Mouse (Mus musculus) heart, postnatal 0 days (tissue): ENCODE measurements around the gene Ntan1. TPM values are rescaled to one million over a fixed set of nuclear protein-coding genes. Genes with fewer than 3 reads are reported as not detected.

ENCODE experiments used
- ATAC-seq: fragments of 200-750 bp; cut with Nextera tagmentation; 2 replicates; pipeline ENCODE4 v1.8.0; 2017; ENCODE audit warnings: low read depth, moderate number of reproducible peaks, moderate library complexity; ENCODE audit not compliant: insufficient read depth
- DNase-seq: peaks from one replicate; pipeline ENCODE4 v3.0.0-alpha.2; 2016; ENCODE audit warnings: low spot score
- H3K27ac ChIP-seq: fragments of 300-500 bp; sonication (generic); 2 replicates; pipeline ENCODE4 v1.5.1; 2014; ENCODE audit warnings: low read depth, mild to moderate bottlenecking
- H3K27me3 ChIP-seq: fragments of 300-500 bp; sonication (generic); 2 replicates; pipeline ENCODE4 v1.6.1; 2014; ENCODE audit warnings: low read length, mixed read lengths; ENCODE audit not compliant: control insufficient read depth, insufficient read depth
- H3K36me3 ChIP-seq: fragments of 300-500 bp; sonication (generic); replicated peaks from 2 replicates; pipeline ENCODE4 v1.6.1; 2014; ENCODE audit warnings: low read length, mixed read lengths; ENCODE audit not compliant: control insufficient read depth, insufficient read depth
- H3K4me1 ChIP-seq: fragments of 300-500 bp; sonication (generic); 2 replicates; pipeline ENCODE4 v1.6.1; 2014; ENCODE audit warnings: antibody characterized with exemption; ENCODE audit not compliant: control insufficient read depth, insufficient read depth
- H3K4me2 ChIP-seq: fragments of 300-500 bp; sonication (generic); 2 replicates; pipeline ENCODE4 v1.6.1; 2014; ENCODE audit warnings: low read depth, mild to moderate bottlenecking, low read length, moderate library complexity
- H3K4me3 ChIP-seq: fragments of 300-500 bp; sonication (generic); 2 replicates; pipeline ENCODE4 v1.5.1; 2014; ENCODE audit warnings: low read depth, low read length
- H3K9ac ChIP-seq: fragments of 300-500 bp; sonication (generic); replicated peaks from 2 replicates; pipeline ENCODE4 v1.6.1; 2014; ENCODE audit warnings: low read depth, low read length, mixed read lengths
- H3K9me3 ChIP-seq: fragments of 300-500 bp; sonication (generic); replicated peaks from 2 replicates; pipeline ENCODE4 v1.6.1; 2016; ENCODE audit warnings: low read length; ENCODE audit not compliant: control insufficient read depth
- CTCF ChIP-seq: IDR thresholded peaks from 2 replicates; pipeline ENCODE4 v1.5.1; 2016; ENCODE audit warnings: antibody characterized with exemption, control low read depth, low read depth
- EP300 ChIP-seq: IDR thresholded peaks from 2 replicates; pipeline ENCODE4 v1.6.1; 2016; ENCODE audit warnings: antibody characterized with exemption, low read depth
- WGBS: fragments of 180-500 bp; shearing (Covaris S2); extraction: QIAGEN DNeasy Blood & Tissue Kit; methylation state at CpG from one replicate; pipeline ENCODE4 v1.1.7; 2014; 5-methylcytosine and 5-hydroxymethylcytosine counted together
- polyA plus RNA-seq: library from polyadenylated mRNA; unstranded; fragments of >200 nt; fragmentation: Nextera tagmentation; extraction: Ambion mirVana; gene quantifications from 2 replicates; pipeline ENCODE4 v1.2.1, GENCODE M21; 2015
- total RNA-seq: library from RNA; depleted of rRNA; stranded (reverse); fragments of >200 nt; gene quantifications from 2 replicates; pipeline ENCODE4 v1.2.3, GENCODE M21; 2014; ENCODE audit warnings: low replicate concordance

The Ntan1 gene
- total and polyA plus RNA-seq, 2 experiments from 2014 or later: 109 to 141 TPM

GRCm38 (mm10) chr16:13830444-13830843, 11.8 kb downstream of the Ntan1 start:
- no peak for DNase-seq
- Histone ChIP-seq H3K4me3 (no peak overlapping the region), H3K27me3 (no peaks in the 10 kb centered on the region), H3K4me2 (no peak overlapping the region), H3K36me3 (peaks cover 80% of the 10 kb centered on the region), H3K4me1 (no peaks in the 10 kb centered on the region), H3K9ac (no peak overlapping the region), H3K27ac (no peak overlapping the region), H3K9me3 (no peaks in the 10 kb centered on the region)
- no peak for TF ChIP-seq EP300
- TF ChIP-seq CTCF: no peak
- no peak for ATAC-seq
- 93% methylated on average over 10 of the region's 10 CpGs for whole genome bisulfite sequencing

DNA sequence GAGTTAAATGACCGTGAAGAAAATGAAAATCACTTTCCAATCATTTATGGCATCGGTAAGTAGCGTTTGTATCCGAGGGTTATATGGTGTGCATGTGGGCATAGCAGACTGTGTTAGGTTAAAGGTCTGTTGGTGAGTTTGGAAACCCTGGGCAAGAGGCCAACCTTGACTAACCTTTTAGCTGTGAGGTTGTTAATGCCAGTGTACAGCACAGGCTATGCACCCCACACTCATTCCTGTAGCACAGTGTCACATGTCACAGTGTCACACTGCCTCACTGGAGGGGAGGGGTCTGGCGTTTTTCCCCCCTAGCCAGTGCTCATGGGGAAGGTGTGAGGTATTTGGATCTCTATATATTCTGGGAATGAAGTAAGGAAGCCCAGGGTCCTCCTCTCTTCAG, 13.0 kb downstream of the Ntan1 start:
- WGBS: 77% methylated on average over 5 of the region's 5 CpGs
- H3K9ac ChIP-seq: no peak overlapping the region
- no peaks in the 10 kb centered on the region for H3K27me3 ChIP-seq
- TF ChIP-seq CTCF (no peak), EP300 (no peak)
- no peak overlapping the region for H3K27ac ChIP-seq
- DNase-seq: no peak
- no peaks in the 10 kb centered on the region for H3K4me1 ChIP-seq
- H3K9me3 ChIP-seq: no peaks in the 10 kb centered on the region
- peaks cover 91% of the 10 kb centered on the region for H3K36me3 ChIP-seq
- no peak overlapping the region for H3K4me2 ChIP-seq
- no peak for ATAC-seq
- no peak overlapping the region for H3K4me3 ChIP-seq

- no peak for ATAC-seq
- Histone ChIP-seq H3K27ac (no peak overlapping the region), H3K4me1 (no peaks in the 10 kb centered on the region), H3K27me3 (no peaks in the 10 kb centered on the region), H3K9me3 (no peaks in the 10 kb centered on the region), H3K4me2 (no peak overlapping the region), H3K9ac (no peak overlapping the region), H3K36me3 (peaks cover 92% of the 10 kb centered on the region), H3K4me3 (no peak overlapping the region)
- no peak for DNase-seq
- TF ChIP-seq CTCF (no peak), EP300 (no peak)
- 90% methylated on average over 5 of the region's 5 CpGs for WGBS
Measured at GRCm38 (mm10) chr16:13834382-13834781, 15.7 kb downstream of the Ntan1 start.

- Histone ChIP-seq H3K4me2 (no peak overlapping the region), H3K4me3 (no peak overlapping the region), H3K27ac (no peak overlapping the region), H3K36me3 (peaks cover 83% of the 10 kb centered on the region), H3K27me3 (no peaks in the 10 kb centered on the region), H3K9me3 (no peaks in the 10 kb centered on the region), H3K9ac (no peak overlapping the region), H3K4me1 (no peaks in the 10 kb centered on the region)
- ATAC-seq: no peak
- WGBS: 93% methylated on average over 7 of the region's 7 CpGs
- no peak for DNase-seq
- TF ChIP-seq EP300 (no peak), CTCF (no peak)
Measured at GRCm38 (mm10) chr16:13840056-13840455, 21.4 kb downstream of the Ntan1 start.

GRCm38 (mm10) chr16:13840956-13841355, 22.3 kb downstream of the Ntan1 start:
- Histone ChIP-seq H3K4me2 (no peak overlapping the region), H3K27ac (no peak overlapping the region), H3K36me3 (peaks cover 82% of the 10 kb centered on the region), H3K9me3 (no peaks in the 10 kb centered on the region), H3K9ac (no peak overlapping the region), H3K4me3 (no peak overlapping the region), H3K4me1 (no peaks in the 10 kb centered on the region), H3K27me3 (no peaks in the 10 kb centered on the region)
- DNase-seq (no peak), ATAC-seq (no peak)
- 85% methylated on average over 3 of the region's 3 CpGs for WGBS
- TF ChIP-seq CTCF: no peak
- TF ChIP-seq EP300: no peak

GRCm38 (mm10) chr16:13845031-13845430, 26.4 kb downstream of the Ntan1 start:
- WGBS: 96% methylated on average over 5 of the region's 5 CpGs
- no peak for TF ChIP-seq CTCF
- no peak for TF ChIP-seq EP300
- ATAC-seq: no peak
- no peak overlapping the region for H3K4me3 ChIP-seq
- H3K9ac ChIP-seq: no peak overlapping the region
- no peaks in the 10 kb centered on the region for H3K27me3 ChIP-seq
- no peak overlapping the region for H3K4me2 ChIP-seq
- DNase-seq: no peak
- H3K27ac ChIP-seq: no peak overlapping the region
- no peaks in the 10 kb centered on the region for H3K9me3 ChIP-seq
- peaks cover 67% of the 10 kb centered on the region for H3K36me3 ChIP-seq
- H3K4me1 ChIP-seq: no peaks in the 10 kb centered on the region
